Comparison of ENCODE assay signal across 1 mouse cellular context in the genomic region with DNA sequence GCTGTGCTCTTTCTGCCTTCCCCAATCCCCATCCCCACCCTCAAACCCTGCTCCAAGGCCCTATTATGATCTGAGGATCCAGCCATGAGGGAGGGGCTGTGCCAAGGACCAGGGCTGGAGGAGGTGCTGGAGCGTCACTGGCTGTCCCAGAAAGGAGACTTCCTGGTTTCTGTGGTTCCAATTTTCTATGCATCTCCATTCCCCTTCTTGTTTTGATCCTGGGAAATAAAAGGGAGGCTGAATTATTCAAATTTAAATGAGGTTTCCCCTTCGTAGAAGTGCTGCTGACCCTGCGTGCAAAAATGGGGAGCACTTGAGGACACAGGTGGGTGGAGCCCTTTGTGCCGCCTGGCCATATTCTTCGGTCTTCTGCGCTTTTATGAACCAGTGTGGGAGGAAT.
TF ChIP-seq lines count a peak whose summit lies in the region.

No protein-coding gene starts in this region.

TF ChIP-seq in CH12.LX, 34 proteins besides CTCF, POLR2A, EP300 and RAD21:
- no peak for TF ChIP-seq MAX (IDR thresholded peaks at IDR 0.05; ENCODE audit: low read length)
- TF ChIP-seq JUND (conservative IDR thresholded peaks at IDR 0.05; ENCODE audit: low read depth, low read length), result no peak
- no peak for TF ChIP-seq MXI1 (IDR thresholded peaks at IDR 0.05; ENCODE audit: low read depth, low read length)
- TF ChIP-seq ZKSCAN1 (IDR thresholded peaks at IDR 0.05; ENCODE audit: borderline replicate concordance, low read depth, low read length), result no peak
- TF ChIP-seq PAX5 (IDR thresholded peaks at IDR 0.05; ENCODE audit: low read length), result no peak
- no peak for TF ChIP-seq SMC3 (IDR thresholded peaks at IDR 0.05; ENCODE audit: low read depth, low read length)
- no peak for TF ChIP-seq UBTF (IDR thresholded peaks at IDR 0.05; ENCODE audit: low read depth, low read length)
- no peak for TF ChIP-seq E2F4 (IDR thresholded peaks at IDR 0.05; ENCODE audit: insufficient replicate concordance, low read depth, low read length)
- no peak for TF ChIP-seq USF2 (conservative IDR thresholded peaks at IDR 0.05; ENCODE audit: low read depth, low read length)
- no peak for TF ChIP-seq TBP (conservative IDR thresholded peaks at IDR 0.05; ENCODE audit: low read depth, low read length)
- TF ChIP-seq KAT2A (IDR thresholded peaks at IDR 0.05; ENCODE audit: insufficient replicate concordance, low read length), result no peak
- TF ChIP-seq NRF1 (IDR thresholded peaks at IDR 0.05; ENCODE audit: low read depth, low read length), result no peak
- TF ChIP-seq MEF2A (IDR thresholded peaks at IDR 0.05; ENCODE audit: borderline replicate concordance, low read depth, low read length), result no peak
- TF ChIP-seq IRF4 (IDR thresholded peaks at IDR 0.05; ENCODE audit: low read depth, low read length), result no peak
- TF ChIP-seq NELFE (IDR thresholded peaks at IDR 0.05; ENCODE audit: low read depth, low read length), result no peak
- TF ChIP-seq ZNF384 (IDR thresholded peaks at IDR 0.05; ENCODE audit: low read depth, low read length), result no peak
- TF ChIP-seq RCOR1 (conservative IDR thresholded peaks at IDR 0.05; ENCODE audit: low read depth, low read length), result no peak
- TF ChIP-seq BHLHE40 (IDR thresholded peaks at IDR 0.05; ENCODE audit: low read depth, low read length), result no peak
- TF ChIP-seq ZMIZ1 (IDR thresholded peaks at IDR 0.05; ENCODE audit: low read depth, low read length), result no peak
